Mouse (Mus musculus): ENCODE measurements around the gene Prex1. TPM values are rescaled to one million over a fixed set of nuclear protein-coding genes. Genes with fewer than 3 reads are reported as not detected.
A peak's percentile ranks its signal among the peaks of the same experiment; 100 is the strongest.

Gene Prex1
- total RNA-seq, 2 experiments from 2014 or later: 76.6 to 86.9 TPM

- no peak for DNase-seq (ENCODE audit: low spot score in 2 of 2)
Observed at GRCm38 (mm10) chr2:166638079-166638800, 75.4 kb downstream of the Prex1 start.

DNA sequence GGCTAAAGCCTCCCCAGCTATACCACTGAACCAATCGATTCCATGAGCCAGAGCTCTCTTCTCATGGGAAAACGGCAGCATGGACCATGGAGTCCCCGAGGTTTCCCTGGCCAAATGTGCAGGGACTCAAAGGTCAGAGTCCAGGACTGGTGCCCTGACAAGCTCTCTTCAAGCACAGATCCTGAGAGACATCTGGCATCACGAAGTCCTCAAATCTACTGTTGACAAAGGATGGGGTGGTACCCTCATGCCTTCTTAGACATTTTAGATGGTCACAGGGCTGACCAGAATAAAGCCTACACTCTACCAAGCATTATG is 76.0 kb downstream of the Prex1 start:
- DNase-seq (ENCODE audit: low spot score in 2 of 2): no peak

- DNase-seq (ENCODE audit: low spot score in 2 of 2): peak; percentile 68 to 70
Observed at GRCm38 (mm10) chr2:166636867-166637672, 76.6 kb downstream of the Prex1 start.

DNA sequence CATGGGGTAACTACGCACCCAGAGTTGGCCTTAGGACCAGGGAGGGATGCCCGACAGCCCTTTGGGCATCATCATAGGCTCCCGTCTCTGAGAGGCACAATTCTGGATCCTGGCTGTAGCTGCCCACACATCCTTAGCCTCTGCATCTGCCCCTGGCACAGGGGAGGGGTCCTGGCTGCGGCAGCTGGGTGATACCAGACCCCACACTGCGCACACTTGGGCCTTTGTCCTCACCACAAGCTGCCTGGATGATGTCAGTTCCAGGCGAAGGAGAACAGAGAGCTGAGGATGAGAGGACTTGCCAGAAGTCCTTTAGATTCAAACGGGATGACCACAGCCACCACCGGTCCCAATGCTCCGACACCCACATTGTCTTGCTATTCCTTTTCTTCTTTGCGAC is 78.1 kb downstream of the Prex1 start:
- peak in 1 of 2 experiments; percentile 45 for DNase-seq (ENCODE audit: low spot score in 2 of 2)

DNA sequence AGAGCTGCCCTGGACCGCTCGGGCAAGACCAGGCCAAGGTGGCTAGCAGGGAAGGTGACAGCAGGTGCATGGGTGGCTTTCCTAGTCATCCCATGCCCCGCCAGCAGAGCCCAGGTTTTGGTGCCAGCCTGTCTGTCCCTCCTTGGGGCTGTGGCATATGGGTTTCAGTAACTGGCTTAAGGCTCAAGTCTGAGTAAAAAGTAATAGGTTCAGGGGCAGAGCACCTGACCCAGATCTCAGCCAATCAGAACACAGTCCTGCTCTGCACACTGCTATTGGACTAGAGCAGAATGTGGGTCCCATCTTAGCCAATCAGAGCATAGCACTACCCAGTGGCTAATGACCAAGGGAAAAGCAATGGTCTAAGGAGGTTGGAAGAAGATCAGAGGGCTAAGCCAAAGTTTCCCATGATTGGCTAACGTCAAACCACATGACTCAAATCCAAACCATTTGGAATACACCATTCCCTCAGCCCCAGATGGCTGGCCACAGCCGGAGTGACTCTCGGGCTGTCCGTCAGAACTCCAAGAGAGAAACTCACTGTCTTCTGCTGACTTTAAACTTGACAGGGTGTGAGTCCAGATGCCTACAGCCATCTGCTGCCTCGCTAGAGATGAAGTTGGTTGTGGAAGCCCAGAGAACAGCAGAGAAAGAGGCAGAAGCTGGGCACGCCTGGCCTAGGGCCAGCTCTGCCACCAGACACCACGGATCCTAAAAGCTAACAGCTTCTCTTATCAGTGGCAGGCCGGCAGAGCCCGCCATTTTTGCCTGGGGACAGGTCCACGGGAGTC is 80.9 kb downstream of the Prex1 start:
- no peak for DNase-seq (ENCODE audit: low spot score in 2 of 2)

- no peak for DNase-seq (ENCODE audit: low spot score in 2 of 2)
Observed at GRCm38 (mm10) chr2:166631621-166632171, 81.9 kb downstream of the Prex1 start.

DNA sequence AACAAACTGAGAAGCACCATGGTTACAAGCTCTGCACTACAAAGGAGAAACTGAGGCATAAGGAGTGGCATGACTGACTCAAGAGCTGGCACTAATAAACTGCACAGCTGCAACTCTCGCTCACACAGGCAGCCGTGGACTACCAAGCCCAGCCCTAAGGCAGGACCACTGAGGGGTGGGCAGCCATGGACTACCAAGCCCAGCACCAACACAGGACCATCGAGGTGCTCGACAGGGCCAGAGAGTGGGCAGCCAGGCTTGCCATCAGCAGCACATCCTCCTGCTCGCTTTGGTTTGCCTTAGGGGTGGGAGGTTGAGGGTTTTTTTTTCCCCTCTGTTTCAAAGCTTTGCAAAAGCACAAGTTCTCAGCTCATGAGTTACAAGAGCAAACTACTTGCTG is 82.4 kb downstream of the Prex1 start:
- no peak for DNase-seq (ENCODE audit: low spot score in 2 of 2)

DNA sequence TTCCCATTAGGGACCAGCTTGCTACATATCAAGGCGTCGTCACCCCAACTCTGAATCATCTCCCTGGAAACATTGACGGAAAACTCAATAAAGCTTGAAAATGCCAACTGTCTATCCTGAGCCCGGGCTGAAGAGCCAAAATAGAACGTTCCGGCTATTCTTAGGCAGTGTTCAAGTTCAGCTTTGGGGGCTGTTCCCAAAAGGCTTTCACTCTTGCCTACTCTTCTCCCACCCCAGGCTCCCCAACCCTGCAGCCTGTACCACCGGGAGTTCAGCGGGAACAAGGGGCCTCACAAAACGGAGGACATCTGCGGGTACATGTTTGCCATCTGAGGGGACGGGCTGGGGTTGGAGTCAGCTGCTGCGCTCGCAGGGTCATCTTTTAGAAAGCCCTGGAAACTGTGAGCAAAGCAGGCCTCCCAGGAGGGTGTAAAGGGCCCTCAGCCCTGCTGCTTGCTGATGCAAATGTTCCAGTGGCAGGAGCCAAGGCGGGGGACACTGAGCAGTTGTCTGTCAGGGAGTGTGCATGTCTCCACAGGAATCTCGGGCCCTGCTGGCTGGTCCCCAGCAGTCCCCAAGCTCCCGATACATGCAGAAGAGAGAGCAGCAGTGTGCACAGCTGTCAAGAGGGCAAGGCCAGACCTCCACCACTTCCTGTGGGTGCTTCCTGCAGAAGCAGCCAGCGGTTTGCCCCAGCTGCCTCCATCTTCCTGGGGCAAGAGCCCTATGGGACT is 83.5 kb downstream of the Prex1 start:
- DNase-seq (ENCODE audit: low spot score in 2 of 2): peak; percentile 38 to 57

- DNase-seq (ENCODE audit: low spot score in 2 of 2): no peak
Observed at GRCm38 (mm10) chr2:166627578-166627977, 86.1 kb downstream of the Prex1 start.

- DNase-seq (ENCODE audit: low spot score in 2 of 2): no peak
Observed at GRCm38 (mm10) chr2:166625219-166625618, 88.4 kb downstream of the Prex1 start.

- peak; percentile 49 to 57 for DNase-seq (ENCODE audit: low spot score in 2 of 2)
Observed at GRCm38 (mm10) chr2:166623081-166623567, 90.5 kb downstream of the Prex1 start.

DNA sequence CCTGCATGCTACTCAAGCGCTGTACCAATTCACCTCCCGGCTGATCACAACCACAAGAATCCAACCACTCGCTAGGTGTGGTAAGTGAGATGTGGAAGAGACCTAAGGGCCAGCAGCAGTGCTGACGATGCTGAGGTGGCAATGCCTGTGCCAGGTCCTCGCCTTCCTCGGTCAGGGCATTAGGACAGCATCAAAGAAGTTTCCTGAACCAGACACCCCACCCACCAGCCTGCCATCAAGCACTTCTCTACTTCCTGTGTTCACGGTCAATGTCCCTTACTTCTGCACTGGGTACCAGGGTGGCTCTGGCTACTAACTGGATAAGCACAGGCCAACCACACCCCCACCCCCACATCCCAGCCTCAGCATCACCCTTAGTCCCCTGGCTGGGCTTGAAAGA is 91.0 kb downstream of the Prex1 start:
- no peak for DNase-seq (ENCODE audit: low spot score in 2 of 2)

GRCm38 (mm10) chr2:166622079-166622478 is 91.6 kb downstream of the Prex1 start:
- DNase-seq (ENCODE audit: low spot score in 2 of 2): no peak

DNA sequence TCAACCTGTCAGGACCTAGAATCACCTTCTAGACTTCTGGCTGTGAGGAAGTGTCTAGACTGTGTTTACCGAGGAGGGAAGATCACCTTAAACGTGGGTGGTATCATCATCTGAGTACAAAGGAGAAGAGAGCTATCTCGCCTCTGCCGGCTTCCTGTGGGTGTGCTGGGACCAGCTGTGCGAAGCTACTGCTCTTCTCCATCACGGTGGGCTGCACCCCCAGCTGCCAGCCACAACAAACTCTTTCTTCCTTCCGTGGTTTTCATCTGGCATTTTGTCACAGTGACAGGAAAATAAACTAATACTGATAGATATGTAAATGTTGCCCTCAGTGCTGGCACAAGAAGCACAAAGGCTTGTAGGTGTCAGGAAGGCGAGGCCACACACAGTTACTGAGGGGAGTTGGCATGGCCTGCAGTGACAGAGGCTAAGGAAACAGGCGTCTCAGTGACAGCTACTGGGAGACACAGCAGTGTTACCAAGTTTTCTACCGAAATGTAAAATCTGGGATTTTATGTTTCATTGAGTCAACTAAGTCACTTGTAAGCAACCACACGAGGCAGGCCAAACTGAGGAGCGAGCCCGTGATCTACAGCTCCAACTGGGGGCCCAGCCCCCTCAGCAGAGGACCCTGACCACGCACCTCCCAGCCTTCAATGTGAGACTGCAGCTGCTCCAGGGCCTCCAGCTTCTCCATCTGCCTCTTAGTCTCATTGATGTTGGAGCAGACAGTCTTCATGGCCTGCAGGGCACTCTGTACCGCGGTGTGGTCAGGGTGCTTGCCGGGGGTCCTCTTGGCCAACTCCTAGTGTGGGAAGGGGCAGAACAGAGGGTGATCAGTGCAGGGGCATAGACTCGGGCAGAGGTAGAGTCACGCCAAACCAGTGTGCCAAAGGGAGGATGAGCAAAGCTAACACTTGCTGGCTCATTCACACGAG is 92.8 kb downstream of the Prex1 start:
- no peak for DNase-seq (ENCODE audit: low spot score in 2 of 2)

DNA sequence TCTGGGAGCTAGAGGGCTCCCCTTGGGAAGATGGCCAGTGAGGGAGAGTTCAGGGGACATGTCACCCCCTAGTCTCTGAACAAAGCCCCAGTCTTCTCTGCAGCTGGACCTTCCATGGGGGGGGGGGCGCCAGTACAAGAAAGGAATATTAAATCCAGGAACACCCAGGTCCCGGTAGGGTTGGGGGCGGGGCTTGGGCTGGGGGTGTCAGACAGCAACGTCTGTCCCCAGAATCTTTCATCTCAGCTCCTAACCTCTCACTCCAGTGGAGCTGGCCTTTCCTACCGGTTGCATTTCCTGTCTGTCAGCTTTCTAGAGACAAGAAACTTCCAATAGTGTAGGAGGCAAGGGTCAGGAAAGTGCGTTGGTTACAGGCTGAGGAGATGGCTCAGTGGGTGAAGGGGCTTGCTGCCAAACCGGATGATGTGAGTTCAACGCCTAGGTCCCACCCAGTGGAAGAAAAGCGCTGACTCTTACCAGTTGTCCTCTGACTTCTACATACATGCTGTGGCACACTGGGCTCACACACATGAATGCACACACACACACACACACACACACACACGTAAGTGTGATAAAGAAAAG is 93.6 kb downstream of the Prex1 start:
- DNase-seq (ENCODE audit: low spot score in 2 of 2): no peak

GRCm38 (mm10) chr2:166619270-166619669 is 94.4 kb downstream of the Prex1 start:
- DNase-seq (ENCODE audit: low spot score in 2 of 2): no peak

- no peak for DNase-seq (ENCODE audit: low spot score in 2 of 2)
Observed at GRCm38 (mm10) chr2:166617706-166618105, 95.9 kb downstream of the Prex1 start.

GRCm38 (mm10) chr2:166615338-166616075 is 98.1 kb downstream of the Prex1 start:
- DNase-seq (ENCODE audit: low spot score in 2 of 2): no peak

- no peak for DNase-seq (ENCODE audit: low spot score in 2 of 2)
Observed at GRCm38 (mm10) chr2:166610271-166610670, 103.4 kb downstream of the Prex1 start.
